In genomic region chr2:22895282-22896273, GRCm38 (mm10) we compare ENCODE assay signal across 8 mouse cellular contexts. TPM values are rescaled to one million over a fixed set of nuclear protein-coding genes. Genes with fewer than 3 reads are reported as not detected.
DNase-seq lines count a peak whose midpoint lies in the region; ATAC-seq and TF ChIP-seq lines count a peak whose summit lies in the region.

Gene Pdss1 (plus strand): TSS chr2:22895522.

- no peaks in the 10 kb centered on the region for H3K9me3 ChIP-seq in kidney, embryonic 14.5 days (ENCODE audit: control insufficient read depth, low read length)
- no peaks in the 10 kb centered on the region for H3K9me3 ChIP-seq in limb, embryonic 15.5 days

- ATAC-seq in kidney, embryonic 14.5 days (ENCODE audit: low FRiP score, low TSS enrichment), result peak; percentile 99
- peak; percentile 93 for ATAC-seq in limb, embryonic 15.5 days (ENCODE audit: insufficient number of reproducible peaks, low FRiP score, low TSS enrichment, low read depth)

- peak within 1 kb of the TSS; percentile 82 for H3K4me2 ChIP-seq in kidney, embryonic 14.5 days (replicated peaks; ENCODE audit: low read depth, low read length)
- H3K4me2 ChIP-seq in limb, embryonic 15.5 days, result peak within 1 kb of the TSS; percentile 79

- no peaks in the 10 kb centered on the region for H3K36me3 ChIP-seq in kidney, embryonic 14.5 days (ENCODE audit: control insufficient read depth, insufficient read depth, low read length)
- no peaks in the 10 kb centered on the region for H3K36me3 ChIP-seq in limb, embryonic 15.5 days

- peaks cover 6% of the 10 kb centered on the region for H3K4me1 ChIP-seq in bone marrow macrophage, adult 2 months (ENCODE audit: control insufficient read depth, insufficient read depth, low read length)
- H3K4me1 ChIP-seq in embryonic fibroblast, embryonic 13.5 days (ENCODE audit: control insufficient read depth, insufficient read depth, low read length), result no peaks in the 10 kb centered on the region
- no peaks in the 10 kb centered on the region for H3K4me1 ChIP-seq in kidney, embryonic 14.5 days (ENCODE audit: control insufficient read depth, insufficient read depth, low read length)
- H3K4me1 ChIP-seq in limb, embryonic 15.5 days, result no peaks in the 10 kb centered on the region

- H3K27ac ChIP-seq in bone marrow macrophage, adult 2 months (ENCODE audit: insufficient read depth, low read depth, low read length), result peak within 1 kb of the TSS; percentile 84
- H3K27ac ChIP-seq in embryonic fibroblast, embryonic 13.5 days (ENCODE audit: insufficient read depth, low read length), result peak within 1 kb of the TSS; percentile 39
- peak within 1 kb of the TSS; percentile 59; the same call in 1 of the 2 replicates for H3K27ac ChIP-seq in kidney, embryonic 14.5 days (ENCODE audit: low read depth, low read length)
- H3K27ac ChIP-seq in limb, embryonic 15.5 days, result peak within 1 kb of the TSS; percentile 71

- H3K27me3 ChIP-seq in kidney, embryonic 14.5 days (ENCODE audit: control insufficient read depth, insufficient read depth, low read length), result no peaks in the 10 kb centered on the region
- H3K27me3 ChIP-seq in limb, embryonic 15.5 days, result no peaks in the 10 kb centered on the region

- 0 out of 2 replicates have a peak, but pooled peaks have one; percentile 37 for TF ChIP-seq POLR2A in bone marrow macrophage, adult 2 months (IDR thresholded peaks at IDR 0.05; ENCODE audit: borderline replicate concordance, low read depth, low read length)
- TF ChIP-seq POLR2A in embryonic fibroblast, embryonic 13.5 days (IDR thresholded peaks at IDR 0.05; ENCODE audit: low read depth, low read length), result peak; percentile 79

- peak; percentile 96 for DNase-seq in A20 (ENCODE audit: low read depth, low spot score)
- peak; percentile 89 to 90 for DNase-seq in heart, adult 9 months (ENCODE audit: low spot score in 2 of 2)
- DNase-seq in monocyte, adult 2 months (ENCODE audit: low read depth in 1 of 2, low spot score in 2 of 2), result peak; percentile 83 to 86
- peak; percentile 86 to 87 for DNase-seq in spleen, postnatal 36 days (ENCODE audit: low spot score in 2 of 2)

- no peak for TF ChIP-seq CTCF in bone marrow macrophage, adult 2 months (IDR thresholded peaks at IDR 0.05; ENCODE audit: low read depth, low read length)
- TF ChIP-seq CTCF in embryonic fibroblast, embryonic 13.5 days (IDR thresholded peaks at IDR 0.05; ENCODE audit: borderline replicate concordance, insufficient read depth, low read length), result no peak

- under 1% methylated on average over 81 of the region's 81 CpGs for WGBS in kidney, embryonic 14.5 days
- WGBS in limb, embryonic 15.5 days, result 1% methylated on average over 77 of the region's 81 CpGs

- peak within 1 kb of the TSS; percentile 86 for H3K4me3 ChIP-seq in bone marrow macrophage, adult 2 months (ENCODE audit: insufficient read depth, low read length)
- H3K4me3 ChIP-seq in embryonic fibroblast, embryonic 13.5 days (ENCODE audit: insufficient read depth, low read length), result peak within 1 kb of the TSS; percentile 97
- peak within 1 kb of the TSS; percentile 93 for H3K4me3 ChIP-seq in kidney, embryonic 14.5 days (ENCODE audit: low read length)
- H3K4me3 ChIP-seq in limb, embryonic 15.5 days, result peak within 1 kb of the TSS; percentile 76

- H3K9ac ChIP-seq in kidney, embryonic 14.5 days (ENCODE audit: low read depth, low read length), result peak within 1 kb of the TSS; percentile 74
- peak within 1 kb of the TSS; percentile 67 for H3K9ac ChIP-seq in limb, embryonic 15.5 days

RNA-seq across cellular contexts. Expression of gene Pdss1, which starts in this region (rescaled TPM):
- polyA plus RNA-seq in bone marrow macrophage, adult 2 months (2012; ENCODE audit: insufficient read depth, insufficient read length, missing spikeins), result 3.1 and 3.4 TPM in 2 replicates
- 10.7 and 15.1 TPM in 2 replicates for polyA plus RNA-seq in embryonic fibroblast, embryonic 13.5 days (2011; ENCODE audit: insufficient read length, low read depth, missing spikeins)
- 24.5 and 25.5 TPM in 2 replicates for polyA plus RNA-seq in kidney, embryonic 14.5 days (2014; fragmentation: Nextera tagmentation; extraction: Ambion mirVana)
- polyA plus RNA-seq in limb, embryonic 15.5 days (2015; fragmentation: Nextera tagmentation; extraction: Ambion mirVana), result 15.4 and 16.6 TPM in 2 replicates

Comparison
In these comparisons a context has a peak if more than half of its experiments do, and no peak if none do; other contexts are left out.
1. Peak in every context shown above with its lines: DNase-seq, ATAC-seq, H3K4me3 ChIP-seq and H3K27ac ChIP-seq.